Mouse (Mus musculus) mouse trophoblast stem cell (cell line): ENCODE measurements around the gene Mecom.

Source experiments
- in situ Hi-C, 2 experiments: fragments of 300-500 bp; cut with MseI, MboI; formaldehyde crosslinking; loops; 2 replicates in 1 of 2; 3 replicates in 1 of 2; pipeline ENCODE4 v1.15.1; 2025

Mecom gene

DNA sequence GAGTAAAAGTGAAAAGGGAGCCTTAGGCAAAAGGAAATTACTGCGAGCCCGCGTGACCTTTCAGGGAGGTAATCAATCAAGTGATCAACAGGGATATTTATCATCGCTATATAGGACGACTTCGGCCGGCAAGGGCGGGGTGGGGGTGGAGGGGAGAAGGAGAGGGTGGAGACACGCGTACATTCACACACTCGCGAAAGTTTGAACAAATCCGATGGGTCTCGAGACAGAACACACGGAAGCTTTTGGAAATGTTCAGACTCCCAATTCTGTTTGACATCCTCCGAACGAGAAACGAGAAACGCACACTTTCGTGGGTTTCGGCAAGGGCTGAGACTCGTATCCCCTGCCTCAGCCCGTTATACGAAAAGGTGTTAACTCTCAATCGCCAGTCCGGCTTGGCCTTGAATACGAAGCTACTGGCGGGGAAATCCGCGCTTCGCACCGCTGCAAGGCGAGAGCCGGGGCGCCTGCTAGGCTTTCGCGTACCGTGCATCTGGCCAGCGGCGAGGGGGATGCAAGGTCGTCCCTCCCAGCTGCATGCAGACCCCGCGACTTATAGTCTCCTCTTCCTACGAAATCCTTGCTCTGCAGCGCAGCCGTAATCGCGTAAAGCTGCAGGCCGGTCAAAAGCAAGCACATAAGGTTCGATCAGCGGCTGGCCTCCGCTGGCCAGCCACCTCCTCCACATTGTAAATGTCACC, 33.6 kb downstream of the Mecom start:
- in situ Hi-C loops = loop anchor here (10.0 to 25.0 kb wide), 2 partner anchors 499 to 702 kb away; no protein-coding TSS in a partner anchor

- in situ Hi-C loops = loop anchor here (10.0 to 25.0 kb wide), 2 partner anchors 499 to 701 kb away; no protein-coding TSS in a partner anchor
Observed at GRCm38 (mm10) chr3:30513314-30513997, 34.4 kb downstream of the Mecom start.

DNA sequence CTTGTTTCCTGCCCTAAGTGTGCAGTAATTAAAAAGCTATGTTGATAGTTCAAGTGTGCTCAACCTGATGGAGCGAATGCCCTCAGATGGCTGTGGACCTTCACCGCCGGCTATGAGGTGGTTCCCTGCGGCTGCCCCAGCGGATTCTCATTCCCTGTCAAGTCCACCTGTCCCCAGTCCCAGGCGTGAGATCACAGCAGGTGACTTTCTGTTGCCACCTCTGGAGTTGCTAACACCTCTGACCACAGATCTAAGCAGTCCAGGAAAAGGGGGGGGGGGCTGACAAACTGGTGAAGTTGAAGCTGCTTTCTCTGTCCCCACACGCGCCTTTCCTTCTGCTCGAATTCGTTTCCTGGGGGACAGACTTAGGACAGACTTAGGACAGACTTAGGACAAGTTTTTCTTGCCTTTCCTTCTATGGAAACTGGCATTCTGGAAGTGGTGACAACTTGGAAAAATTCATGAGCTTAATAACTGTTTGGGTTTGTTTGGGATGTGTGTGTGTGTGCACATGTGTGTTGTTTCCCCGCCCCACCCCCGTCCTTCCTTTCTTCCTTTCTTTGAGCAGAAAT, 35.3 kb downstream of the Mecom start:
- in situ Hi-C loops = loop anchor here (10.0 to 25.0 kb wide), 2 partner anchors 498 to 700 kb away; no protein-coding TSS in a partner anchor

- in situ Hi-C loops = loop anchor here (10.0 to 25.0 kb wide), 2 partner anchors 497 to 699 kb away; no protein-coding TSS in a partner anchor
Observed at GRCm38 (mm10) chr3:30511796-30512195, 36.0 kb downstream of the Mecom start.

GRCm38 (mm10) chr3:30511062-30511640, 36.7 kb downstream of the Mecom start:
- in situ Hi-C loops = loop anchor here (10.0 to 25.0 kb wide), 2 partner anchors 496 to 699 kb away; no protein-coding TSS in a partner anchor

DNA sequence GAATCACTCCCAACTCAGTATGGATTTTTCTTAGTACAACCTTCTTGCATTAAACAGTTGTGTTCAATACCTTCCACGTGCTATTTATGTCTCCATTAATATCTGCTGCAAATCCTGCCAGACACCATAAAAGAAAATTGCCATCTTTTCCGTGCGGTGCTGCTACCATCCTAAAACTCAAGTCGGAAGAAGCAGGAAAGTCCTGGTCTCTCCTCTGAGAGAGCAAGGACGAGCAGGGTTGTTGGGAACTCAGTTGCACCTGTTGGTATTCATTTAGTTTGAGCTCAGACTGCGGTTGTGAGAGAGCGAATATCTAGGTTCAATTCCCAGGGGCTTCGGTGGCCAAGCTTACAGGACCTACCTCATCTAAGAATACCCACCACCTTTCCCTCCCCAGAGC, 37.2 kb downstream of the Mecom start:
- in situ Hi-C loops = loop anchor here (10.0 to 25.0 kb wide), 2 partner anchors 496 to 698 kb away; no protein-coding TSS in a partner anchor

- in situ Hi-C loops = loop anchor here (10.0 to 25.0 kb wide), 2 partner anchors 495 to 698 kb away; no protein-coding TSS in a partner anchor
Observed at GRCm38 (mm10) chr3:30510105-30510504, 37.7 kb downstream of the Mecom start.

GRCm38 (mm10) chr3:30508930-30509910, 38.6 kb downstream of the Mecom start:
- in situ Hi-C loops = loop anchor here in 1 of 2 experiments (25.0 kb wide), 1 partner anchor 697 kb away; no protein-coding TSS in a partner anchor

GRCm38 (mm10) chr3:30508296-30508929, 39.4 kb downstream of the Mecom start:
- in situ Hi-C loops = loop anchor here in 1 of 2 experiments (25.0 kb wide), 1 partner anchor 696 kb away; no protein-coding TSS in a partner anchor

- in situ Hi-C loops = loop anchor here in 1 of 2 experiments (25.0 kb wide), 1 partner anchor 695 kb away; no protein-coding TSS in a partner anchor
Observed at GRCm38 (mm10) chr3:30507576-30508295, 40.1 kb downstream of the Mecom start.

DNA sequence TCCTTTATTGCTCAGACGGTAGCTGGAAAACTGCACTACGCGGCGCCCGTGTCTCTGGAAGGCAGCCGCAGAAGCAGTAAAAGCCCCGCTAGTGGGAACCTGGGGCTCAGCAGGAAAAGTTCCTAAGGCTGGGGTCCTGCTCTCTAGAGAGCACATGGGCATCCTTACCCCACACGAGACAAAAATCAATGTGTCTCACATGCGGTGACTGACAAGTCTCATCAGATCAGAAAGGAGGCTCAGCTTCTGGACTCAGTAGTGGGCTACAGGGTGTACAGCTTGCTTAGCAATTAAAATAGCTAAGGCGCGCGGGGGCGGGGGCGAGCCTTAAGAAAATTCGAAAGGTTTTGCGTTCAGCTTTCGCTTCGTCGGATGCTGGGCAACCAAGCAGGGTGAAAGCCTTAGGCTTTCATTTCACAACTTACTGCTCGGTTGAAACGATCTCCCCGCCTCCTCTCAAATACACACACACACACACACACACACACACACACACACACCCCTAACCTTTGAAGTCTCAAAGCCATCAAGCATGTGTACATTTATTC, 40.7 kb downstream of the Mecom start:
- in situ Hi-C loops = loop anchor here in 1 of 2 experiments (25.0 kb wide), 1 partner anchor 695 kb away; no protein-coding TSS in a partner anchor

GRCm38 (mm10) chr3:30506329-30507027, 41.3 kb downstream of the Mecom start:
- in situ Hi-C loops = loop anchor here in 1 of 2 experiments (25.0 kb wide), 1 partner anchor 694 kb away; no protein-coding TSS in a partner anchor

DNA sequence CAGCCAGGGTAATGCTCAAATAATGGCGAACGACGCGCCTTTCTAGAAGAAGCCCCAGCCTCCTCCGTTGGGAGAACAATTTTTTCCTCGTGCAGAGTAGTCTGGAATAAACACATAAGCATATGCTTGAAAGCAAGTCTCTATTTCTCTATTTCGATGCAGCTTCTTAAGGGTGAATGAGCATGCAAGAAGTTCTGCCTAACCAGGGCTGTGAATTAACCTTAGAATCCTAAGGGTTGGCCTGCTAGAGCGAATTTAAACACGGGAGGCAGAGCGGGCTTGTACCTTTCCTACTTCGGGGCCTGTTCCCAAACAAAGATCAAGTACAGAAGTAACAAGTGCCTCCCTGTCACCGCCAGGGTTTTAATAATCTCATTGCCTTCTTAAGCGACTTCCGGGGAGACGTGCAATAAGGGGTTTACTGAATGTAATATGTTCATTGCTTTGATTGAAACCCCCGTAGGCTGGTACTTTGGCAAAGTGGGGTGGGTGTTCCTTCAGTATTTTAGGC, 42.0 kb downstream of the Mecom start:
- in situ Hi-C loops = loop anchor here in 1 of 2 experiments (25.0 kb wide), 1 partner anchor 693 kb away; no protein-coding TSS in a partner anchor

DNA sequence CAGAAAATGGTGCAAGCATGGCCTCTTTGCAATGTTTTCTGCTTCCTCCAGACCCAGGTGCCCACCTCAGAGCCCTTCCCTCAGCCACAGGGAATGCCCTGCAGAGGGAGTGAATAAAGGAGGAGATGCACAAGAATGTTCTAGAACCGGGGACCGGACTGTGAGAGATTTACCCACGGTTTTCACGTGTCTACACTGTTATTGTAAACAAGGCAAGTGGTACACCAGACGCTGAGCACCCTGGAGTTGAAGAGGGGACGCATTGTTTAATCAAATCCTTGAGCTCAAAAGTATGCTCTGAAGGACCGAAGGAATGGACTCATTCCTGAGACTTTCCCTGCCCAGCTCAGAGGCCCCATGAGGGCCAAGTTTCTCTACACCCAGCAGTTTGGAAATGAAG, 43.2 kb downstream of the Mecom start:
- in situ Hi-C loops = loop anchor here in 1 of 2 experiments (25.0 kb wide), 1 partner anchor 692 kb away; no protein-coding TSS in a partner anchor

DNA sequence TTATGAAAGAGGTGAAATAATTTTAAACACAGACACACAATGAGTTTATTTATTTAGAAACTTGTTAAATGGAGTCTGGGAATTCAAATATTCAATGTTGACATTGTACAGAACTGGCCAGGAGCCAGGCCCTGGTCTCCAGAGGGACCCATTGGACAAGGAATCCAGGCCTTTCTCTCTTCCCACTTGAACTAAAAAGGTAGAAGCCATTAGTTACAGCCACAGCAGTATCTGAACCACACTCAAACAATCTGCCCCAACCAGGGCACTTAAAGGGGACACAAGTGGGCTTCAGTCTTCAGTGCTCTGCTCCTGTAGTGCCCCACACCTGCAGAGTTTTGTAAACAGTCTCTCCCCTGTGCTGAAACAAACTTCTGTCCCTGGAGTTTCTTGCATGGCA, 44.0 kb downstream of the Mecom start:
- in situ Hi-C loops = loop anchor here in 1 of 2 experiments (25.0 kb wide), 1 partner anchor 692 kb away; no protein-coding TSS in a partner anchor

DNA sequence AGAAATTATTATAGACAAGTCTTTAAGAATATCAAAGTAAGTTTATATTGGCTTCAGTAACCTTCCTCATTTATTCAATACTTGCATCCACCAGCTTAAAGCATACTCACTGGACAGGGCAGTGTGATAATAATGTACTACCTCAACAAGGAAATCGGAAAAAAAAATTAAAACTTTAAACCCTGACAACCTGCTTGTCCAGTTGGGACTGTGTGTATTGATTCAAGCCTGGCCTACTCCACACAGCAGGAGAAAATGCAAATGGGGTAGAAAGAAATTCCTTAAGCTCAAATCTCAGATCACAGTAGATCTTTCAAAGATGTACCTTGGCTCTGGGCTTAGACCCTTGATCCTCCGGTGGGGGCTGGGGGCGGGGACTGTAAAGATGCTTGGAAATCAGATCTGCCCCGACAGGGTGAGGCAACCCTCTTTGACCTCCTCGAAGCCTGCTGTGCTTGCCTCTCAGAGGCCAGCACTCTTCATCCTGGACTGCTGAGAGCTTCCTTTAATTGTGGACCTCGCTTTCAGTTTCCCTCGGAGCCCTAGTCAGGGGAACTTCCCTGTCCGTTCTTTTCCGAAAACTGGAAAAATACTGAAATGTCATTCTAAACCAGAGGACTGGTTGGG, 49.5 kb downstream of the Mecom start:
- in situ Hi-C loops = no loop called here

GRCm38 (mm10) chr3:30494371-30494770, 53.4 kb downstream of the Mecom start:
- in situ Hi-C loops = no loop called here
